16 mouse cellular contexts compared by ENCODE assay signal in genomic region chr2:87293977-87294376, GRCm38 (mm10). TPM values are rescaled to one million over a fixed set of nuclear protein-coding genes. Genes with fewer than 3 reads are reported as not detected.
"Had no signal": no experiment of that assay in that cellular context is flagged by ENCODE, and none has a peak within 500 bp of the region (broad histone marks: within the 10 kb centered on the region; RNA-seq: fewer than 3 reads in every experiment).

No protein-coding gene starts in this region.

RNA-seq across cellular contexts. Expression of gene Olfr1118, which starts 13.4 kb away (rescaled TPM):
- total RNA-seq: megakaryocyte-erythroid progenitor cell, adult 5-6 weeks had no signal
- polyA plus RNA-seq: lung, embryonic 14.5 days; lung, embryonic 16.5 days; midbrain, embryonic 10.5 days; midbrain, embryonic 12.5 days; midbrain, embryonic 14.5 days; midbrain, embryonic 16.5 days; myocyte; neural tube, embryonic 11.5 days; neural tube, embryonic 13.5 days; neural tube, embryonic 15.5 days; small intestine, adult 2 months; stomach, embryonic 14.5 days; stomach, embryonic 16.5 days; thymus, postnatal 0 days had no signal

RNA-seq across cellular contexts. Expression of gene Olfr1116, which starts 26.6 kb away (rescaled TPM):
- total RNA-seq: megakaryocyte, adult 5-6 weeks; megakaryocyte-erythroid progenitor cell, adult 5-6 weeks had no signal
- polyA plus RNA-seq: lung, embryonic 14.5 days; lung, embryonic 16.5 days; midbrain, embryonic 10.5 days; midbrain, embryonic 12.5 days; midbrain, embryonic 14.5 days; midbrain, embryonic 16.5 days; myocyte; neural tube, embryonic 11.5 days; neural tube, embryonic 13.5 days; neural tube, embryonic 15.5 days; small intestine, adult 2 months; stomach, embryonic 14.5 days; stomach, embryonic 16.5 days; thymus, postnatal 0 days had no signal

RNA-seq across cellular contexts. Expression of gene Olfr1115, which starts 46.2 kb away (rescaled TPM):
- total RNA-seq: megakaryocyte, adult 5-6 weeks; megakaryocyte-erythroid progenitor cell, adult 5-6 weeks had no signal
- polyA plus RNA-seq: lung, embryonic 14.5 days; lung, embryonic 16.5 days; midbrain, embryonic 10.5 days; midbrain, embryonic 12.5 days; midbrain, embryonic 14.5 days; midbrain, embryonic 16.5 days; myocyte; neural tube, embryonic 11.5 days; neural tube, embryonic 13.5 days; neural tube, embryonic 15.5 days; small intestine, adult 2 months; stomach, embryonic 14.5 days; stomach, embryonic 16.5 days; thymus, postnatal 0 days had no signal
